Mouse (Mus musculus): ENCODE data around the gene Tardbp.

- TF ChIP-seq POLR2A (IDR thresholded peaks at IDR 0.05; ENCODE audit: low read depth, low read length) (no peak), CTCF (IDR thresholded peaks at IDR 0.05; ENCODE audit: borderline replicate concordance, insufficient read depth, low read length) (no peak)
Measured at GRCm38 (mm10) chr4:148583257-148583656, 43.6 kb downstream of the Tardbp start.
